Mouse (Mus musculus): Measurements from ENCODE around the gene Mpl. TPM values are rescaled to one million over a fixed set of nuclear protein-coding genes. Genes with fewer than 3 reads are reported as not detected.

The Mpl gene
- polyA plus RNA-seq, 1 experiment from 2014 or later = 1.2 TPM

Other genes starting within 250 kb of the Mpl start
- 46.3 and 53.5 TPM in 2 replicates for gene Ptprf, start 166.1 kb downstream of the Mpl start, polyA plus RNA-seq (2014; fragmentation: Nextera tagmentation; extraction: Ambion mirVana)
- gene Szt2, start 48.2 kb downstream of the Mpl start, polyA plus RNA-seq (2014; fragmentation: Nextera tagmentation; extraction: Ambion mirVana) = 6.8 and 7.0 TPM in 2 replicates
- 141 and 167 TPM in 2 replicates for gene Med8, start 48.2 kb downstream of the Mpl start, polyA plus RNA-seq (2014; fragmentation: Nextera tagmentation; extraction: Ambion mirVana)
- gene Elovl1, start 29.4 kb downstream of the Mpl start, polyA plus RNA-seq (2014; fragmentation: Nextera tagmentation; extraction: Ambion mirVana) = 38.6 and 43.5 TPM in 2 replicates
- gene Cdc20, start 20.2 kb downstream of the Mpl start, polyA plus RNA-seq (2014; fragmentation: Nextera tagmentation; extraction: Ambion mirVana) = 298 and 317 TPM in 2 replicates
- gene Tie1, start 32.5 kb upstream of the Mpl start, polyA plus RNA-seq (2014; fragmentation: Nextera tagmentation; extraction: Ambion mirVana) = 8.9 and 11.8 TPM in 2 replicates
- gene 2610528J11Rik, start 69.5 kb upstream of the Mpl start, polyA plus RNA-seq (2014; fragmentation: Nextera tagmentation; extraction: Ambion mirVana) = 2.5 and 3.1 TPM in 2 replicates
- 0.90 and 1.4 TPM in 2 replicates for gene Tmem125, start 86.5 kb upstream of the Mpl start, polyA plus RNA-seq (2014; fragmentation: Nextera tagmentation; extraction: Ambion mirVana)
- 0.42 and 0.79 TPM in 2 replicates for gene Cfap57, start 163.3 kb upstream of the Mpl start, polyA plus RNA-seq (2014; fragmentation: Nextera tagmentation; extraction: Ambion mirVana)
- 180 and 191 TPM in 2 replicates for gene Ebna1bp2, start 163.3 kb upstream of the Mpl start, polyA plus RNA-seq (2014; fragmentation: Nextera tagmentation; extraction: Ambion mirVana)
- gene Olfr62, start 201.4 kb upstream of the Mpl start, polyA plus RNA-seq (2014; fragmentation: Nextera tagmentation; extraction: Ambion mirVana) = not detected in 2 replicates
- 0.33 TPM in 1 of 2 replicates, not detected in the other for gene Olfr1342, start 235.2 kb upstream of the Mpl start, polyA plus RNA-seq (2014; fragmentation: Nextera tagmentation; extraction: Ambion mirVana)
- gene Olfr1341, start 246.0 kb upstream of the Mpl start, polyA plus RNA-seq (2014; fragmentation: Nextera tagmentation; extraction: Ambion mirVana) = 0.08 TPM in 2 replicates

All from embryonic facial prominence, embryonic 11.5 days (tissue).